Mouse (Mus musculus) liver (tissue): ENCODE results near the gene Lsm11.
"Not testable (repeated sequence)": the region's sequence is repeated elsewhere in the genome, so short reads cannot be mapped to it uniquely, and the experiment has no call there.

Experiments used
- DNase-seq: peaks from one replicate; pipeline ENCODE4 v3.0.0-alpha.2; 2020; ENCODE audit warnings: mixed read lengths

Lsm11 gene

DNA sequence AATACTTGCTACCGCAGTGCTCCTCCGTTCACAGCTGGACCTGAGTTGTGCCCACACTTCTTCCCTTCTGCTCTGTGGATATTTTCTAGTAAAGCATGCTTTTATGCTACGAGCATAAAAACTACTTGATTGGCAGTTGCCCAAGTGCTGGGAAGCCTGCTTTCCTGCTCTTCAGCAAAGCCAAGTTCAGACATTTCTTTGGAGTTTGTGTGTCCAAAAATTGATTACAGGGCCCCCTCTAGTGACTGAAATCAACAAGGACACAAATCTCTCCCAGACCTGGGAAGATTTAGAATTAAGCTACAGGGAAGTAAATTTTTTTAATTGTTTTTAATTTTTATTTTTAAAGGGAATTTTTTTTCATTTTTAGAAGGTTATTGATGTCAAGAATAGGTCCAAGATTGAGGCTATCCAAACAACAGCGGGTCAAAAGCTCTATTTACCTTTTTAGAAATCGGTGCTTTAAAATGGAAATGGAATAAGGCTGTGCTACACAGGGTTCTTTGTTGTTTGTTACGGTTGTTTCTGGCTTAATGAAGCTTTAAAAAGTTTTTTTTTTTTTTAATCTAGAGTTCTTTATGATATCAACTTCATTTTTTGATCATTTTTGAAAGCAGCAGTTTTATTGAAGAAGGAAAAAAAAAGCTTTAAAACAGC, 63.6 kb downstream of the Lsm11 start:
- peak; percentile 14 for DNase-seq

DNA sequence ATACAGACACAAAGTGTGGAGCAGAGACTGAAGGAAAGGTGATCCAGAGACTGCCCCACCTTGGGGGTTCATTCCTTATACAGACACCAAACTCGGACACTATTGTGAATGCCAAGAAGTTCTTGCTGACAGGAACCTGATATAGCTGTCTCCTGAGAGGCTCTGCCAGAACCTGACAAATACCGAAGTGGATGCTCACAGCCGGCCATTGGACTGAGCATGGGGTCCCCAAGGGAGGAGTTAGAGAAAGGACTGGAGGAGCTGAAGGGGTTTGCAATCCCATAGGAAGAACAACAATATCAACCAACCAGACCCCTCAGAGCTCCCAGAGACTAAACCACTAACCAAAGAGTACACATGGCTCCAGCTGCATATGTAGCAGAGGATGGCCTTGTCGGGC, 65.4 kb downstream of the Lsm11 start:
- DNase-seq = not testable (repeated sequence)
